Mouse (Mus musculus): Measurements from ENCODE around the gene Slc4a4.

DNA sequence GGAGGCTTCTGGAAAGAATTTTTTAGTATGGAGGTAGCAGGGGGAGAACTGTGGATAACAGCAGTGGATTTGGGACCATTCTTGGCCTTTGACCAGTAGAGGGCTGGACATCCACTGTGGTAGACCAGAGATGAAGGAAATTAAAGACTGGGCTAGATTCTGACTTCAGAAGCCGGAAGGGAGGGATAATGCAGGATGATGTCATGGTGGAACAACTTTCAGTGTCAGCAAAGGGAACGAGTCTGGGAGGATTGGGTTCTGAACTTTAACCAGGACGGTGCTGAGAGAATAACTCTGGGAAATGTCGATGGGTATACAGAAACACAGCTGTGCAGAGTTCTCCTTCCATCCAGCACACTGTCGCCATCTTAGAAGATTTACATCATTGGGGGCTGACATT, 175.7 kb downstream of the Slc4a4 start:
- no peak for TF ChIP-seq POLR2A (IDR thresholded peaks at IDR 0.05; ENCODE audit: insufficient read depth, low read depth, low read length)
- TF ChIP-seq CTCF (IDR thresholded peaks at IDR 0.05; ENCODE audit: insufficient read depth, low read depth, low read length) = no peak

Measured in olfactory bulb, adult 2 months (tissue).